Mouse (Mus musculus): ENCODE measurements around the gene Gabra5. TPM values are rescaled to one million over a fixed set of nuclear protein-coding genes. Genes with fewer than 3 reads are reported as not detected.

The Gabra5 gene
- polyA plus RNA-seq, 1 experiment, result not detected

DNA sequence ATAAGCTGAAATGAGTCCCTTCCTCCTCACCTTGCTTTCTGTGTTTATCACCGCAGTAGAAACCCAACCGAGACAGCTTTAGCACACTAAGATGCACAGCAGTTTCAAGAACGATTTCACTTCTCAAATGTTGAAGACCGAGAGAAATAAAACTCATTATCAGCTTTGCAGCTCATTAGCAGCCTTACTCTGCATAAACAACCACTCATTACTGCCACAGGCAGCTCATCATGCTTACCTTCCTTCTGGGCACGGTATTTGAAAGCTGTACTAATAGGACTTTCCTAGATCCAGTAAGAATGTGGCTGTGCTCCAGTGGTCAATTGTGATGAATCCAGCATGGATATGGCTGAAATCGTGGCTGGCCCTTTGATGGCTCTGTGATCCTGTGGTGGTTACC, 23.0 kb downstream of the Gabra5 start:
- no peaks in the 10 kb centered on the region for H3K36me3 ChIP-seq (ENCODE audit: control insufficient read depth)

DNA sequence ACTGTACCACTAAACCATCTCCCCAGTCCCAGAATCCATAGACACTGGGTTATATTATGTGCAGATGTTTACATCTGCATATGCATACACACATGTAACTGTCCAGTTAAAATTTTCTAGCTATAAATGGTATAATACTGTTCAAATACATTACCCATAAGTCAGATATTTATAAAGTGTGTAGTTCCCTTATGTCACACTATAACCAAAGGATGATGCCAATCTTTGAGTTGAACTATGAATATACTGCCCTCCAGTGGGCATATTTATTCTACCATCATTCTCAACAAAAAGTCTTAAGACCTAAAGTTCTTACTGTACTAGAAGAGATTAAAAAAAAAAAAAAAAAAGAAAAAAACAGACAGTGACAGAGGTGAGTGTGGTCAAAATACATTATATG, 27.0 kb downstream of the Gabra5 start:
- H3K4me3 ChIP-seq (replicated peaks), result no peak overlapping the region
- no peaks in the 10 kb centered on the region for H3K9me3 ChIP-seq (ENCODE audit: control insufficient read depth, low read length)
- TF ChIP-seq GATA1 (IDR thresholded peaks at IDR 0.05; ENCODE audit: low read length) (no peak), TAL1 (IDR thresholded peaks at IDR 0.05; ENCODE audit: low read length) (no peak)
- no peaks in the 10 kb centered on the region for H3K27me3 ChIP-seq (ENCODE audit: control insufficient read depth)
- H3K36me3 ChIP-seq (ENCODE audit: control insufficient read depth), result no peaks in the 10 kb centered on the region
- no peaks in the 10 kb centered on the region for H3K4me1 ChIP-seq (ENCODE audit: control insufficient read depth)

More for the DNA sequence above, 23.0 kb downstream of the Gabra5 start:
- Histone ChIP-seq H3K9me3 (ENCODE audit: control insufficient read depth, low read length) (peaks cover 10% of the 10 kb centered on the region), H3K4me3 (replicated peaks) (no peak overlapping the region), H3K4me1 (ENCODE audit: control insufficient read depth) (no peaks in the 10 kb centered on the region), H3K27me3 (ENCODE audit: control insufficient read depth) (no peaks in the 10 kb centered on the region)
- no peak for TF ChIP-seq GATA1 (IDR thresholded peaks at IDR 0.05; ENCODE audit: low read length)
- TF ChIP-seq TAL1 (IDR thresholded peaks at IDR 0.05; ENCODE audit: low read length), result no peak

DNA sequence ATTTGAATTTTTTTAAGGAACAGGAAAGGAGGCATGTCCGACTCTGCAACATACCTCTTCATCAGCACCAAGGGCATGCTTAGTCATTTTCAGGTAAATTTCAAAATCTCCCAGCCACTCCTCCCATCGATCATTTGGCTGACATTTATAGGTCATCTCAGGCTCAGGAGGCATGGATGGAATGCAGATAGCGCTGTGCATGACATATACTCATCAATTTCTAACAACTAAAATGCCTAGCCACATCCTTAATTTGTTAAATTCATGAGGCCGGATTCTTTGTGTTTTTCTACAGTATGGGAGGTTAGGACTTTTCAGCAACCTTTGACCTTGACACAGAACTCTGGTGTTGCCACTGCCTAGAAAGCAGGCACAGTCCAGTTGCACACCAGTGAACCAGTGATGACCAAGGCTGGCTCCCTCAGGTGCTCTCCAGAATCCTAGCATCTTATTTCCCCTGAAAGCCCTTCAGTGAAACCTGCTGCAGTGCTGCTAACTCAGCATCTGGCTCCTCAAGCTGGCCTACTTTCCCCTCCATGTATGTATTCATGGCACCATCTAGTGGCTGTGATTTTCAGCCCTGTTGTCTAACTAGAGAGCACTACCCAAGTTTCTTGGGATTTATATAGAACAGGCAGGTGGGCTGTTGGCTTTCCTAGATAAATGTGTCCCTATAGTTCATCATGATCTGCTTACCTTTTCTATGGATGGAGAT, 35.9 kb downstream of the Gabra5 start:
- Histone ChIP-seq H3K27me3 (ENCODE audit: control insufficient read depth) (no peaks in the 10 kb centered on the region), H3K4me1 (ENCODE audit: control insufficient read depth) (no peaks in the 10 kb centered on the region), H3K36me3 (ENCODE audit: control insufficient read depth) (no peaks in the 10 kb centered on the region), H3K9me3 (ENCODE audit: control insufficient read depth, low read length) (peaks cover 5% of the 10 kb centered on the region; the same call in 1 of the 2 replicates), H3K4me3 (replicated peaks) (no peak overlapping the region)
- TF ChIP-seq GATA1 (IDR thresholded peaks at IDR 0.05; ENCODE audit: low read length) (no peak), TAL1 (IDR thresholded peaks at IDR 0.05; ENCODE audit: low read length) (no peak)

DNA sequence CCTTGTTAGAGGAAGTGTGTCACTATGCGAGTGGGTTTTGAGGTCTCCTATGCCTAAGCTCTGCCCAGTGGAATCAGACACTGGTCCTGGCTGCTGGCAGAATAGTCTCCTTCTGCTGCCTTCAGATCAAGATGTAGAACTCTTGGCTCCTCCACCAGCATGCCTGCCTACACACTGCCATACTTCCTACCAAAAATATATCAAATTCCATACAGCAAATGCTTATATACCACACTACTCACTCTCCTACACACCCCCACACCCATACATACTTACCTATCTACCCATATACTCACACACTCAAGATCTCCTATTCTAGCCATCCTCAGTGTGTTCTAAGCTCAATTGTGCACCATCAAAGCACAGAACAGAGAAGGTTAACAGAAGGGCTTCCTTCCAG, 38.5 kb downstream of the Gabra5 start:
- TF ChIP-seq GATA1 (IDR thresholded peaks at IDR 0.05; ENCODE audit: low read length) (no peak), TAL1 (IDR thresholded peaks at IDR 0.05; ENCODE audit: low read length) (no peak)
- Histone ChIP-seq H3K36me3 (ENCODE audit: control insufficient read depth) (no peaks in the 10 kb centered on the region), H3K4me1 (ENCODE audit: control insufficient read depth) (no peaks in the 10 kb centered on the region), H3K27me3 (ENCODE audit: control insufficient read depth) (no peaks in the 10 kb centered on the region), H3K4me3 (replicated peaks) (no peak overlapping the region), H3K9me3 (ENCODE audit: control insufficient read depth, low read length) (peaks cover 5% of the 10 kb centered on the region; the same call in 1 of the 2 replicates)

DNA sequence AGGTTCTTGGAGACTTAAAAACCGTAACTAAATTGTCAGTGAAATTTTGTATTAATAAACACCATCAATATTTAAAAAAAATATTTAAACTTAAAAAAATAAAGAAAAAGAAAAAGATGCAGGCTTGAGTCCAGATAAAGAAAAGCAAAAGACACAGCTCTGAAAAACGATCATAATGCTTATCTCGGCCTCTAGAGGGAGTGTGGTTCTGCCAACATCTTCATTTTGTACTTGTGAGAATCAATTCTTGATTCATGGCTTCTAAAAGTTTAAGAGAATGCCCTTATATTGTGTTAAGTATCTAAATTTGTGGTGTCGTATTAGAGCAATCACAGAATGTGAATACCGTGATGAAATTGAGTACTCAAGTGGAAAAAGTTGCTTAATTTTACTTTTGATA, 49.5 kb downstream of the Gabra5 start:
- H3K4me3 ChIP-seq (replicated peaks), result no peak overlapping the region
- no peaks in the 10 kb centered on the region for H3K4me1 ChIP-seq (ENCODE audit: control insufficient read depth)
- H3K9me3 ChIP-seq (ENCODE audit: control insufficient read depth, low read length), result no peaks in the 10 kb centered on the region; the same call in 1 of the 2 replicates
- no peaks in the 10 kb centered on the region for H3K27me3 ChIP-seq (ENCODE audit: control insufficient read depth)
- no peak for TF ChIP-seq GATA1 (IDR thresholded peaks at IDR 0.05; ENCODE audit: low read length)
- no peak for TF ChIP-seq TAL1 (IDR thresholded peaks at IDR 0.05; ENCODE audit: low read length)
- no peaks in the 10 kb centered on the region for H3K36me3 ChIP-seq (ENCODE audit: control insufficient read depth)

DNA sequence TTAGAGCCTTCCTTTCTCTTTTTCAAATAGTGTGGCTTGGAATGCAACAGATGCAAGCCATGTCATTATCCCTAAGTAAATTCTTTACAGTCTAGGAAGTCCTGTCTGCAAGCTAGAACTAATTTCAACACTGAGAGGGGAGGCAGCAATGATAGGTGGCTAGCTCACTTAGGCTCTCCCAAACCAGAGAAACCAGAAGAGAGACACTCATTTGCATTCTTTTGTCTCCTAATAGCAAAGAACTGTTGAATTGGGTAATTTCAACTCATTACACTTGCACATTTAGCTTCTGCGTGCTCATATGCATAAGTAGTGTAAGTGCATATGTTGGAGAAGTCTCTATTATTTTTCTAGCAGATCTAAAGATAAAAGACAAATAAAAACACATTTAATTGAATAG, 61.6 kb downstream of the Gabra5 start:
- TF ChIP-seq GATA1 (IDR thresholded peaks at IDR 0.05; ENCODE audit: low read length), result no peak
- TF ChIP-seq TAL1 (IDR thresholded peaks at IDR 0.05; ENCODE audit: low read length), result no peak
- Histone ChIP-seq H3K4me1 (ENCODE audit: control insufficient read depth) (no peaks in the 10 kb centered on the region), H3K36me3 (ENCODE audit: control insufficient read depth) (no peaks in the 10 kb centered on the region), H3K4me3 (replicated peaks) (no peak overlapping the region), H3K9me3 (ENCODE audit: control insufficient read depth, low read length) (peaks cover 2% of the 10 kb centered on the region; the same call in 1 of the 2 replicates), H3K27me3 (ENCODE audit: control insufficient read depth) (no peaks in the 10 kb centered on the region)

DNA sequence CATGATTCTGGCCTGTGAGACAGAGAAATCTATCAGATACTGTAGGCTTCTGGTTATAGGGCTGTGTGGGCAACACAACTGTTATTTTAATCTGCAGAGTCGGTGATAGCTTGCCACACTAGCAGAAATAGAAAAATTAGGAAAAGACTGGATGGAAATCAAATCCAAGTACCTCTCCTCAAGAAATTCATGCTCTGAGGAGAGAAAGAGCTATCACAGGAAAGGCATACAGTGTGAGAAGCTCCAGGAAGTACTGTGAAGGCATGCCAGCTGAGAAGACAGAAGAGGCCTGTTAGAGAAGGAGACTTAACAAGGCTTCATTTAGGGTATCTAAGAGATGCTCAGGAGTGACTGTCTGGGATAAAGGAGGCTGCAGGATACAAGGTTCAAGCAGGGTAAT, 87.2 kb downstream of the Gabra5 start:
- Histone ChIP-seq H3K27me3 (ENCODE audit: control insufficient read depth) (no peaks in the 10 kb centered on the region), H3K4me3 (replicated peaks) (no peak overlapping the region), H3K9me3 (ENCODE audit: control insufficient read depth, low read length) (peaks cover 6% of the 10 kb centered on the region; the same call in 1 of the 2 replicates), H3K4me1 (ENCODE audit: control insufficient read depth) (no peaks in the 10 kb centered on the region), H3K36me3 (ENCODE audit: control insufficient read depth) (no peaks in the 10 kb centered on the region)
- TF ChIP-seq TAL1 (IDR thresholded peaks at IDR 0.05; ENCODE audit: low read length) (no peak), GATA1 (IDR thresholded peaks at IDR 0.05; ENCODE audit: low read length) (no peak)

DNA sequence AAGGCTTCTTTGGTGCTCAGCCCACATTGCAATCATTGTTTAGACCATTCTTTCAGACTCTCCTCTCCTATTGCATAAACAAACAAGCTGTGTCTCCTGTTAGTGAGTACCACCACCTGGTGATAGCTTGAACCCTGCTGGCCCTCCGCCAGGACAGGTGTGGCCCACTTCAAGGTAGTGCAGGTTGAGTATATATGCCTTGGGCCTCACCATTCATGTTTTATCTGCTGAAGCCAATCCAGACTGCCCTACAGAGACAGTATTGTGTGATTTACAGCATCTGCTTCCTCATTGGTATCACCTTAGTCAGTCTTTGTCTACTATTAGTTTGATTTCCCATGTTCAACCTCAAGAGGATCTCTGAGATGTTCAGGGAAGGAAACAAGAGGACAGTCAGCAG, 88.8 kb downstream of the Gabra5 start:
- Histone ChIP-seq H3K27me3 (ENCODE audit: control insufficient read depth) (no peaks in the 10 kb centered on the region), H3K36me3 (ENCODE audit: control insufficient read depth) (no peaks in the 10 kb centered on the region)
- TF ChIP-seq TAL1 (IDR thresholded peaks at IDR 0.05; ENCODE audit: low read length) (no peak), GATA1 (IDR thresholded peaks at IDR 0.05; ENCODE audit: low read length) (no peak)

DNA sequence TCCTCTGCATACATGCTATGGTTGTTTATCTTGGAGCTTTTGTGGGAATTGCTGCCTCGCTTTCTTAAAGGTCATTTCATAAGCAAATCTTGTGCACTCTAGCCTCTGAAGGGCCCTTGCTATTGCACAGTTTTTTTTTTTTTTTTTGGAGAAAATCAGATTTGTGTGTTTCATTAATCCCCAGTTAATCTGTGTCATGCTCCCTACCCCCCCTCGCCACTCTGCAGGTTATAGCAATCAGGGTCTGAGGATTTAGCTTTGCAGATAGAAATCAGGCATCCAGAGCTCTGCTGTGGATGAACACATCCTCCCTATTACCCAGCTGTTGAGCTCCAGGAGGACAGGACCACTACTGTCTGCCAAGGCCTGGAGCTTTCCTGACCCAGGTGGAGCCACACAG, 90.5 kb downstream of the Gabra5 start, which contains the start of gene Gabrb3:
TSS of gene Gabrb3 (plus strand) at position 301 of the 400 bp plus-strand sequence.
- no peak within 1 kb of the TSS for H3K4me3 ChIP-seq (replicated peaks)
- TF ChIP-seq TAL1 (IDR thresholded peaks at IDR 0.05; ENCODE audit: low read length) (no peak), GATA1 (IDR thresholded peaks at IDR 0.05; ENCODE audit: low read length) (no peak)
- H3K9me3 ChIP-seq (ENCODE audit: control insufficient read depth, low read length), result peaks cover 10% of the 10 kb centered on the region
- no peaks in the 10 kb centered on the region for H3K27me3 ChIP-seq (ENCODE audit: control insufficient read depth)
- no peaks in the 10 kb centered on the region for H3K4me1 ChIP-seq (ENCODE audit: control insufficient read depth)
- H3K36me3 ChIP-seq (ENCODE audit: control insufficient read depth), result no peaks in the 10 kb centered on the region

More for the DNA sequence above, 88.8 kb downstream of the Gabra5 start:
- Histone ChIP-seq H3K4me3 (replicated peaks) (no peak overlapping the region), H3K9me3 (ENCODE audit: control insufficient read depth, low read length) (peaks cover 6% of the 10 kb centered on the region; the same call in 1 of the 2 replicates), H3K4me1 (ENCODE audit: control insufficient read depth) (no peaks in the 10 kb centered on the region)
